Mouse (Mus musculus) adrenal gland, postnatal 14 days (tissue): ENCODE measurements around the gene Rnf135. TPM values are rescaled to one million over a fixed set of nuclear protein-coding genes. Genes with fewer than 3 reads are reported as not detected.
"Not testable (repeated sequence)": the region's sequence is repeated elsewhere in the genome, so short reads cannot be mapped to it uniquely, and the experiment has no call there.

ENCODE experiments used
- DNase-seq: peaks from one replicate; pipeline ENCODE4 v3.0.0; 2021; ENCODE audit warnings: mixed read lengths
- long read RNA-seq, 2 experiments: library from polyadenylated mRNA; stranded (forward); transcript quantifications; one replicate each; pipeline ENCODE4 v2.0.0; 2021
- total RNA-seq: library from RNA; stranded (reverse); gene quantifications from 2 replicates; pipeline ENCODE4 v1.2.3, GENCODE M21; 2021

Rnf135 gene
- 7.8 and 9.4 TPM in 2 replicates for total RNA-seq
- long read RNA-seq, experiment 1, transcript Rnf135-201 (5 exons, 1,984 nt): major isoform, 12 of 26 reads
- long read RNA-seq, experiment 1, partial matches to known transcripts: 0 of 26 reads
- long read RNA-seq, experiment 1, other reads (novel, unspliced or antisense): 14 of 26 reads
- long read RNA-seq, experiment 2, transcript Rnf135-201 (5 exons, 1,984 nt): major isoform, 6 of 14 reads
- long read RNA-seq, experiment 2, partial matches to known transcripts: 2 of 14 reads
- long read RNA-seq, experiment 2, other reads (novel, unspliced or antisense): 6 of 14 reads

GRCm38 (mm10) chr11:80183705-80184255, at the start of gene Rnf135:
Gene Rnf135 (plus strand): TSS chr11:80183851.
- peak; percentile 96 for DNase-seq

DNA sequence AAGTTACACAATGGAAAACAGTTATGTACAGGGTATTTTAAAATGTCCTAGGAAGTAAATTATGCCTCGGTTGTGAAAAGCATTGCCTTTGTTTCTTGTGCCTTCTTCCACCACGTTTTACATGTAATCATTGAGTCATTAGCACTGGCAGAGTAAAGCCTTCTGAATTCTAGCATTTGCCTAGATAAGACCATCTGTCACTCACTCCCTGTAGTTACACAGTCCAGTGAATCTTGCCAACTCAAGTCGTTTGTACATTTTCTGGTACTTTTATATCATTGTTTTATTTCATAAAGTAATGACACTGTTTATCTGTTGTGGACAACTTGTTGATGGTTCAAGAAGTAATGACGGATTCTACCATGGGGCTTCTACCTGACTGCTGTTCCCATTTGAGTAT, 48.9 kb upstream of the Rnf135 start:
- DNase-seq: no peak

DNA sequence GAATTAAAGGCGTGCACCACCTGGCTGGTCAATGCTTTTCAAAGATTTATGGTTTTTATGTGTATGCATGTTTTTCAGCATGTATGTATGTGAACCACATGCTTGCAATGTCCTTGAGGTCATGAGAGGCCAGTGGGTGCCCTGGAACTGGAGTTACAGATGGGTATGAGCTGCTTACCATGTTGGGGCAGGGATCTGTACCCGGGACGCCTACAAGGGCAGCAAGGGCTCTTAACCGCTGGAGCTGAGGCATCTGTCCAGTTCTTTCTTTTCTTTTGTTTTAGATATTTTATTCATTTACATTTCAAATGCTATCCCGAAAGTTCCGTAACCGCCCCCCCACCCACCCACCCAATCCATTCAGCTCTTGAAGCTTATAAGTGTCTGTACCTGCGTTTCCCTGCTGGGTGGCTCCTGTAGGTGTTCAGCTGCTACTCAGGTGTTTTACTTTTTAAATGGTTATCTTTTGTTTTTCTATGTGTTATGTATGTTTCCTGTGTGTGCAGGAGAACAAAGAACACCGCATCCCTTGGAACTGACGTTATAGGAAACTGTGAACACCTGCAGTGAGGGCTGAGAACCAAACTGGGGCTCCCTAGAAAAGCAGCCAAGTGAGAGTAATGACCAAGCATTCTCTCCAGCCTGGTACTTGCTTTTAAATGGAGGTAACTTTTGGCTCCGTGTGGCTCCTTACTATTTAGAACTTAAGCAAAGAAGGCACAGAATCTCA, 47.5 kb upstream of the Rnf135 start:
- no peak for DNase-seq

GRCm38 (mm10) chr11:80136786-80137185, 46.9 kb upstream of the Rnf135 start:
- DNase-seq: peak; percentile 37

DNA sequence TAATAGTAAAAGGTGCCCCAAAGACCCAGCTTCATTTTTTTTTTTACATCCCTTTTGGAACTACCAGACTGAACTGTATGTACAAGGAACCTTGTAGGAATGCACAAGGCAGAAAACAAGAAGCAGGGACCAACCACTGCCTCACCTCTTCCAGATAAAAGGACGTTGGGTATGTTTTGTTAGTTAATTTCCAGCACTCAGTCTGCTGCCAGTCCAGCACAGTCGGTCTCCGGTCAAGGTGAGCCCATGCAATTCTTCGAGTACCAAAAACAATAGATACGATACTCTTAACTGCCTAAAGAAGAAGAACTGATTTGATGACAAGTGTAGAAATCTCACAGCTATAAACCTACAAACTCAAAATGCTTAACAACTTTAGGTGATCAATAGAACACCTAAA, 45.9 kb upstream of the Rnf135 start:
- no peak for DNase-seq

- DNase-seq: peak; percentile 92
Measured at GRCm38 (mm10) chr11:80141825-80142521, 41.7 kb upstream of the Rnf135 start, which contains the start of gene Tefm. Gene Tefm (minus strand): TSS chr11:80142175.

DNA sequence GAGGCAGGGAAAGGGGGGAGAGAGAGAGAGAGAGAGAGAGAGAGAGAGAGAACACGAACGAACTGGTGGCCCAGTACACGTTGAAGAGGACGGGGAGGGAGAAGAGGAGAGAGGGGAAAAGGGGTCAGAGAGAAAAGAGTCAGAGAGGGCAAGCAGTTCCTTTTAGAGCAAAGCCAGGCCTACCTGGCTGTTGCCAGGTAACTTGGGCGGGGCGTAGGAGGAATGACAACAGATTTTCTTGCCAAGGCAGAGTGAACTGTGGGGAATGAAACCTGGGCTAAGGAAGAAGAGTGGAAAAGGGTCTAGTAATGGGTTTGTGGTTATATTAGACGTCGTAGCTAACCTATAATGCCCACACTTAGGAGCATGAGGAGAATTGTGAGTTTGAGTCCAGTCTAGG, 40.8 kb upstream of the Rnf135 start:
- no peak for DNase-seq

DNA sequence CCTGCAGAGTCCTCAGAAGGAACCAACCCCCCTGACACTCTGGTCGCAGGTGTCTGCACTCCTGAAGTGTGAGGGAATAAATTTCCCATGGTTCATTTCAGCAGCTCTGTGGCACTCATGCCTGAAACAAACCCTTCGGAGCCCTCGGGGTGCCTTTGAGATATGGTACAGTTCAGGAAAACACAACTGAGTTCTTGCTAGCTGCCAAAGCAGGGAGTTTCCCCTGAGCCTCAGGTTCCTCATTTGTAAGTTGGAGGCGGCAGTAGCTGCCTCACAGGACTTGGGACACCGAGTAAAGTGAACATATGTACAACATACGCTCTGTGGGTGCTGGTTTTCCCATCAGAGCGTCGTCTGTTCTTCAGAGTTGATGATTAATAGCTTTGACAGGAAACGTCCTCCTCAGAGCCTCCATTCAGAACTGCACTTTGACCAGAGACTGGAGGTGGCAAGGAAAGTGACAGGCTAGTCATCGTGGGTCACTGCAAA, 37.8 kb upstream of the Rnf135 start:
- DNase-seq: no peak

DNA sequence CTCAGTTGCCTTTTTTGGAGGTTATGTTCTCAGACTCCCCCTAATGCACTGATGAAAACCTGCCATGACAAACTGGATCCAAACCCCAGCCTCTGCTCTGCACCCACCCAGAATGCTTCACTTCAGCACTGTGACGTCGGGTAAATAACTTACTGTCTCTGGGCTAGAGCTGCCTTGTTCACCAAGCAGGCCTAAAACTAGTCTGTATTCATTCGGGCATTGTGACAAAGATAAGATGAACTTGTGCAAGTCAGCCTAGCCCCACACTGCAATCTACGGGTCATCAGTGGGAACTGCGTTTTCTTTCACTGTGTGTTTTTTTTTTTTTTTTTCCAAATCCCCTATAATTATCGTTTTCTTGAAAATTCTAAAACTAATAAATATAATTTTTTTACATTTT, 35.9 kb upstream of the Rnf135 start:
- DNase-seq: no peak

GRCm38 (mm10) chr11:80148313-80148712, 35.3 kb upstream of the Rnf135 start:
- DNase-seq: no peak

DNA sequence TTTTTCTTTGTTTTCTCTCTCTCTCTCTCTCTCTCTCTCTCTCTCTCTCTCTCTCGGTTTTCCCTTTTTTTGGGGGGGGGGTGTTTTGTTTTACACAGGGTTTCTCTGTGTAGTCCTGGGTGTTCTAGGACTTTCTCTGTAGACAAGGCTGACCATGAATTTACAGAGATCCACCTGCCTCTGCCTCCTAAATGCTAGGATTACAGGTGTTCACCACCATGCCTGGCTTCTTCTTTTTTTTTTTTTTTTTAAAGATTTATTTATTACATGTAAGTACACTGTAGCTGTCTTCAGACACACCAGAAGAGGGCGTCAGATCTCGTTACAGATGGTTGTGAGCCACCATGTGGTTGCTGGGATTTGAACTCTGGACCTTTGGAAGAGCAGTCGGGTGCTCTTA, 34.7 kb upstream of the Rnf135 start:
- not testable (repeated sequence) for DNase-seq

GRCm38 (mm10) chr11:80149412-80150023, 34.1 kb upstream of the Rnf135 start:
- no peak for DNase-seq

DNA sequence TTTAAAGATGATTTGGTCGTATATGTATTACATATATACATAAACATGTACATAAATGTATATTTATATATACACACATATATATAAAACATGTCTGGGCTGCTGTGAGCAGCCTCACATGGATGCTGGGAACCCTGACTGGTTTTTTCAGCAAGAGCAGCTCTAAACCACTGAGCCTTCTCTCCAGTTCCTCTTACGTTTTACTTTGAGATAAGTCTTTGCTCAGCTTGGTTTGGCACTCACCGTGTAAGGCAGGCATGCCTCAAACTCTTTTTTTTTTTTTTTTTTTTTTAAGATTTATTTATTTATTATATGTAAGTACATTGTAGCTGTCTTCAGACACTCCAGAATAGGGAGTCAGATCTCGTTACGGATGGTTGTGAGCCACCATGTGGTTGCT, 33.1 kb upstream of the Rnf135 start:
- DNase-seq: no peak

- DNase-seq: no peak
Measured at GRCm38 (mm10) chr11:80151541-80151940, 32.1 kb upstream of the Rnf135 start.

DNA sequence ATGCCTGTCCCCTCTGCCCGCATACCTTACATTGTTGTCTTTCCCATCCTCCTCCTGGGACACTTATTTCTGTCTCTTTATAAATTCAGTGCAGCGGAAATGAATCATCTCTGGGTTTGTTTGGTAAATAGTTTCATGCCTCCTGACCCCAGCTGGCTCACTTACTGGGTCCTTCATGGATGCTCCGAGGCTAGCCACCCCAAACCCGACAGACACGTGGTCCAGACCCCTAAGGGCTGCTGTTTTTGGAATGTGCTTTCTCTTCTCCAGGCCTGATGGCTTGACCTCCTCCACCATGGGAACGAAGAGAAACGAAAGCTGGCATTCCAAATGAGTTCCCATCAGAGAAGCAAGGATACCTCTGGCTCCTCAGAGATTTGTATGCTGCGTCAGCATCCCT, 31.3 kb upstream of the Rnf135 start:
- no peak for DNase-seq

GRCm38 (mm10) chr11:80153857-80154495, 29.7 kb upstream of the Rnf135 start, which contains the start of gene Adap2:
Gene Adap2 (plus strand): TSS chr11:80154105.
- DNase-seq: peak; percentile 96

DNA sequence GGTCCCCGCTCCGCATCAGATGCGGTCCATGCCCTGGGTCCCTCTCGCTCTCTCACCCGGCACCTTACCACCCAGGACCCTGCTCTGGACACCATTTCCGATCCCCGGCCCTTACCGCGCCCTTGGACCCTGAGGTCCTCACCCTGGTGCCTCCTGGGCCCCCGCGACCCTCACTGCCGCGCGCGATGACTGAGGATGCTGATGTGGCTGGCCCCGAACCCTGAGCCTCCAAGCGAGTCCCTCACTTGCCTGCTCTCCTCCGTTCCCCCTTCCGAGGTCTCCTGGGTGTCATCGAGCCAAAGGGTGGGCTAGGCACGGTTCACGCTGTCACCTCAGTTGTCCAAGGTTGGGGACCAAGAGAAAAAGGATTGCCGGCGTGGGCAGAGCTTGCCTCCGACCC, 29.1 kb upstream of the Rnf135 start:
- no peak for DNase-seq

DNA sequence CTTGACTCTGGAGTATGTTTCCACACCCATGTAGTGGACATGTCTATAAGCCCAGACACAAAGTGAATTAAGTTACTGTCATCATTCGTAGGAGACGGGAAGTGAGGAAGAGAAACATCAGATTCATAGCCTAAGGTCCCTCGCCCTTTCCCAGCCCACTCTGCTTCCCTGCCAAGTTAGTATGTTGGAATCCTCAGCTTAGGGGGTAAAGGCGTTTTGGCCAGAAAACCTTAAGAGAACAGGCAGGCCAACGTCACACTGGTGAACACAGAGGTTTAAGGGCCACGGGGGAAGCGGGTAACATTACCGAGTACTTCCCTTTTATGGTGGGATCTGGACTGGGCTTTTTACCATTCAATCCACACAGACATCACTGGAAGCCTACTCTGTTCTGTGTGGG, 28.1 kb upstream of the Rnf135 start:
- no peak for DNase-seq

DNA sequence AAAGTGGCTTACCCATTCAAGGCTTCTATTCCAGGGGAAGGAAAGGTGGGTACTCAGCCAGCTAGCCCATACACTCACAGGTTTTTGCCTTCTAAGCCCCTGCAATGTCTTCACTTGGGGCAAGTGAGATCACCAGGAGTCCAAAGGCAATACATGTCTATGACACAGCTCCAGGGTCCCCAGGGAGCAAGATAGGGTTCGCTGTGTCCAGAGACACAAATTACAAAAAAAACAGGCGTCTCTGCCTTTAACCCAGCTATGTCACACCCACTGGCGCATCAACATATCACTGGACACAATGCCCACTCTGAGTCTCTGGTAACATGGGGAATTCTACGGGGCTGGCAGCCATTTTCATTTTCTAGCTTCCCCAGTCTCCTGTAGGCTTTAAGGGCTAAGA, 27.7 kb upstream of the Rnf135 start:
- no peak for DNase-seq

DNA sequence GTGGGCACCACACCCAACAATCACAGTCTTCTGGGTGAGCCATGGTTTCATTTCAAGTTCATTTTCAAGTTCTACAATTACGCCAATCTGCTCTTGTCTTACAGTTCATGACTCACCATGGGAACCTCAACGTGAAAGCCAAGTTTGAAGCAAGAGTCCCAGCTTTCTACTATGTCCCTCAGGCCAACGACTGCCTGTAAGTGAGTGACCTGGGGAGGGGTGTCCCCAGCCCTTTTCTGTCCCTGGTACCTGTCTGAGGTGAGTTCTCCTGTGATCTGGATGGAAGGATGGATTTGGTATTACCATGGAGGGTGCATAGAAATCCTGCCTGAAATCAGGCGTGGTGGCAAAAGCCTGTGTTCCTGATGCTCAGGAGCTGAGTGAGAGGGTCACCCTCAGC, 26.8 kb upstream of the Rnf135 start:
- no peak for DNase-seq

DNA sequence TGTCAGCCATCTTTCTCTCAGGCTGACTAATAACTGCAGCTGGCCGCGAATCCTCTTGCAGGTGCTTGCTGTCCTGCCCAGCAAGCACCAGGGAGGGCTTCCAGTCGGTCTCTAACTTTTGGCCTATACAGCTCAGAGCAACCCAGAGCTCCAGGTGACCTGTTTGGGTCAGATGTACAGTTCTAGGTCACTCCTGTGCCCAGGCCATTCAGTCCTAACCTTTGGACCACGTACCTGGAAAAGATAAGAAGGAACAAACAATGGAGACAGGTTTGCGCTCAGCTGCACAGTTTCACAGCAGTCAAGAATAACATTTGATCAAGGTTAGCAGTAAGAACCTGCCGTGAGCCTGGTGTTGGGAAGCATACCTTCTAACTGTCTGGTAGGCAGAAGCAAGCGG, 24.6 kb upstream of the Rnf135 start:
- DNase-seq: no peak

- no peak for DNase-seq
Measured at GRCm38 (mm10) chr11:80161041-80161440, 22.6 kb upstream of the Rnf135 start.
